Mouse (Mus musculus): ENCODE data around the gene Mfsd11. TPM values are rescaled to one million over a fixed set of nuclear protein-coding genes. Genes with fewer than 3 reads are reported as not detected.
"Not testable (repeated sequence)": the region's sequence is repeated elsewhere in the genome, so short reads cannot be mapped to it uniquely, and the experiment has no call there.

Gene Mfsd11
- total RNA-seq, 2 experiments from 2014 or later = 26.9 to 35.6 TPM

DNA sequence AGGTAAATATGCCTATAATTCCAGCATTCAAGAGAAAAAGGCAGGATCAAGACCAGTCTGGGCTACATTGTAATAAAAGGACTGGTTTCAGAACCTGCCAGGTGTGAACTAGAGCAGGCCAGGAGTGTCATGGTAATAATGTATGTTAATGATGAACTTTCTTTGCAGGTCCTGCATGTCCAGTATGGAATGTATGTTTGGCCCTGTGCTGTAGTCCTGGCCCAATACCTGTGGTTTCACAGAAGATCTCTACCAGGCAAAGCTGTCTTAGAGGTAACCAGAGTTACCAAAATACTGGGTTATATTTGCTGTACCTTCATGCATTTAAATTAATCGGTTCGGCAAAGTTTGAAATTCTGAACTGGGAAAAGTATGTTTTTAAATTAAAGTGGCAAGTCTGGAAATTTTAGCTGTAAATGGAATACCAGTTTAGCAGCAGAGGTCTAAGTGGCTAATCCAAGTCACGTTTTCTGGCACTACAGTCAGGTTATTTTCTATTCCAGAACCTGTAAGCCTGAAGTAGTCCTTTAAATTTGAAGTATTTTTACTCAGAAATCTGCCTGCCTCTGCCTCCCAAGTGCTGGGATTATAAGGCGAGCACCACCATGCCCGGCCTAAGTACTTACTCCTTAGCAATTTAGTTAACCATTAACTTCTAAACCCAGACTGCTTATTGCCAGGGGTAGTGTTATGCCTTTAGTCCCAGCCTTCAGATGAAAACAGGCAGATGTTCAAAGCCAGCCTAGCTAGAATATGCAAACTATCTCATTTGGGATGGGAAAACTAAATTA lies 4.0 kb upstream of the Mfsd11 start:
- DNase-seq = no peak

- not testable (repeated sequence) for DNase-seq
These were observed 3.4 kb upstream of the Mfsd11 start for GRCm38 (mm10) chr11:116848877-116849178.

- no peak for DNase-seq
These were observed 2.7 kb upstream of the Mfsd11 start for GRCm38 (mm10) chr11:116849587-116849986.

- DNase-seq = no peak
These were observed 2.2 kb upstream of the Mfsd11 start for GRCm38 (mm10) chr11:116850085-116850484.

DNA sequence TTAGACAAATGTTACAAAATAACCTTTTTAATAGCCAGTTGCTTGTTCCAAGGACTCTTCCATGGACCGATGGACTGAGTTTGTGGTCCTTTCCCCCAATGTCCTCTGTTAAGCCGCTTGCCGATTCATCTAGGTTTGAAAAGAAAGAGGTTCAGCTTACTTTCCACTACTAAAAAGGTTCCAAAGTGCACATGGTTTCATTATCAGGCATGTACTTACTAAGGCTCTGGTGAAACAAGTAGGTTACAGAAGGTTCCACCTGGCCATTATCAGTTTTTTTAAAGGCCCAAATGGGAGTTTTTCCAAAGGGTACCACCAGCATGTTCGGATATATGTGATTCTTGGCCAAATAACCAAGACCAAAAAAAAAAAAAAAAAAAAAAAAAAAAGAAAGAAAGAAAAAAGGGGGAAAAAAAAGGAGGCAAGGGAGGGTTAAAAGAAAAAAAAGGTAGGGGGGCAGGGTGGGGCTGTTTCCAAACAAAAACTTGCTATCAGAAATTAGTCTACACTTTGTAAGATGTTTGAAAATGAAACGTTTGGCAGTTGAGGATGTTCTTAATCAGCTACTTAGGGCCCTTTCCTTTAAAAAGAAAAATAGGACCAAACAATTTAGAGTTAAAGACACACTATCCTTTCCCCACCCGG lies 1.3 kb upstream of the Mfsd11 start:
- DNase-seq = no peak

DNA sequence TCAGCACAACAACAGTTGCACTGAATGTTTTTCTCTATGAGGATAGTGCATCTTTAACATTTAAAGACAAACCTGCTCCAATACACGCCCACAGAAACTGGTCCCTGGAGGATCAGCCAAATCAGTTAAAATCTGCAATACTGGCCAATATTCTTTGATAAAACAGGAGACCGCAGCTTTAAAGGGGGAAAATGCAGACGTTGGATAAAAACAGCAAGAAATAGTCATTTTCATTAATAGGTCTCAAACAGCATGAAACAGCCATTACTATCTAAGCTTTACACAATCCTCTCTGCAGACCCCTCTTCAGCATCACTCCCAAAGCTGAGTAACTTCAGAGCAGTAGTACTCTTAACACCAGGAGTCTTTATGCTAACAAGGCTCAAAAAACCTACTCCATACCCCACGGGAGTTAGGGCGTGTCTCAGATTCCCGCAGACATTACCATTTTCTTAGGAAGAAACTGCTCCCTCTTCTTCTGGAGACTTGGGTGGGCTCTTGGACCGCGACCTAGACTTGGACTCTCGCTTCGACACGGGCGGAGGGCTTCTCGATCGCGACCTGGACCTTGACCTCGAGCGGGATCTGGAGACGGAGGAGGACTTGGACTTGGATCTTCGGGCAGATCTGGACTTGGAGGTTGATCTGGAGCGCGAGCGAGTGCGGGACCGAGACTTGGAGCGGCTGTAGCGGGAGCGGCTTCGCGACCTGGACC lies 507 bp upstream of the Mfsd11 start:
- DNase-seq = no peak

- peak; percentile 98 for DNase-seq
These were observed 761 bp downstream of the Mfsd11 start, which contains the start of gene Srsf2 for GRCm38 (mm10) chr11:116852891-116853511. Gene Srsf2, minus strand, starts transcription at chr11:116853094.

- DNase-seq = peak; percentile 97
These were observed 1.3 kb downstream of the Mfsd11 start for GRCm38 (mm10) chr11:116853512-116853928.

GRCm38 (mm10) chr11:116854279-116854678 lies 2.0 kb downstream of the Mfsd11 start:
- no peak for DNase-seq

DNA sequence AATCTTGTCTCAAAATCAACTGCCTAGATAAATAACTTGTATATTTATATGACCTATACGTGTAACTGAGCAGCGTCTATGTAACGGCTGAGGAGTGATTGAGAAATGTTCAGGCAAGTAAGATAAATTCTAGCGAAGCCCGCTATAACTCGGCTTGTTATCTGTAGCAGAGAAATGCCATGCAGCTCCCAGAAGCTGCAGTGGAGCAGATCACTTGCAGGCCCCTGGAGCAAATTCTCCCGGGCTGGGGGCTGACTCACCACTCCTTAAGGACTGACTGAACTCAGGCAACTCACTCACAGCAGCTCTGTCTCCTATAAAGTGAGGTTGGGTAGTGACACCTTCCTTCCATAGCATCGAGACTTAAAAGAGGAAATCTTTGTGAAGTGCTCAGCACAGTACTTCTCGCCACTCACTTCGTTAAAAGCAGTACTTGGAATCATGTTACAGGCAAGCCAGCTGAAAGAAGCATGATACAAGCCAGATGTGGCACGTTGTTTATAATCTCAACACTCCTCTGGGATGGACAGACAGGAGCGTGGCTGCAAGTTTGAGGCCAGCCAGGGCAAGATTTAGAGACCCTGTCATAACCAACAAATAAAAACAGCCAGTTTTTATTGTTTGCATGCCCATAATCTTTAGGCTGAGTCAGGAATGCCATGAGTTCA lies 5.1 kb downstream of the Mfsd11 start:
- no peak for DNase-seq

GRCm38 (mm10) chr11:116864444-116864843 lies 12.2 kb downstream of the Mfsd11 start:
- DNase-seq = peak; percentile 29

DNA sequence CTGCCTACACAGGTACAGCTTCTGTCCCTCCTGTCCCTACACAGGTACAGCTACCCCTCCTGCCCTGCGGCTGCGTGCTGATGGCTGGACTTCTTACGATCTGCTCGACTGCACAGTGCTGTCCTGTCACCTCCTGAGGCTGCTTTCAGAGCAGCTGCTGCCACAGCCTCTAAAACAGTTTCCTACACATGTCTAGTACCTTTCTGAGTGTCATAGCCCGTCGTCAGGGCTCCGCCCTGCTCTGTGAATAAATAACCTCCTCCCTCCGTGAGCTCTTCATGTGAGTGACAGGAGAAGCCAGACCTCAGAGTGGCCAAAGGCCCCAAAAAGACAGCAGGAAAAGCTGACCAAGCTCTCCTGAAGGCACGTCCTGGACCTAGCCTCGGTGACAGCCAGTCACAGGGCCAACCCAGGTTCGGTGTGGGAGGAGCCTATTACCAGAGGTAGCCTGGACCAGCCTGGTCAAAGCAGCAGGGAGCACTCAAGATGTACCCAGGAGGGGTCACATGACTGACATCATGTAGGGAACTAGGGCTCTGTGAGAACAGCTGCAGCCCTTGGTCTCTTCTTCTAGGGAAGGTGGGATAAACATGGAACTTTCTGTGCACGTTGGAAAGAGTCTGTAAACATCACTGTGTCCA lies 13.8 kb downstream of the Mfsd11 start:
- DNase-seq = no peak

- peak; percentile 78 for DNase-seq
These were observed 15.9 kb downstream of the Mfsd11 start for GRCm38 (mm10) chr11:116868129-116868528.

GRCm38 (mm10) chr11:116869223-116869622 lies 17.0 kb downstream of the Mfsd11 start:
- no peak for DNase-seq

DNA sequence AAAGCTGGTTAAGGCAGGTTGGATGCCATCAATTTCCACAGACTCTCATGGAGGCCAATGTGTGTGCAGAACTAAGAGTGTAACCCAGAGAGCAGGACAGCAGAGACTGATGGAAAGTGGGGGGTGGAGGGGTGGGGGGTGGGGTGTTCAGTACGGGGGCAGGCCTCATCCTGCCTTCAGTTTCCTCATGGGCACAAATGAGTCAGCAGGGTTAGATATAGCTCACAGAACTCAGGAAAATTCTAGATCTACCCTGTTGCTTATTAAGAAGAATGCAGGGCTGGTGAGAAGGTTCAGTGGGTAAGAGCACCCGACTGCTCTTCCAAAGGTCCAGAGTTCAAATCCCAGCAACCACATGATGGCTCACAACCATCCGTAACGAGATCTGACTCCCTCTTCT lies 17.4 kb downstream of the Mfsd11 start:
- no peak for DNase-seq

DNA sequence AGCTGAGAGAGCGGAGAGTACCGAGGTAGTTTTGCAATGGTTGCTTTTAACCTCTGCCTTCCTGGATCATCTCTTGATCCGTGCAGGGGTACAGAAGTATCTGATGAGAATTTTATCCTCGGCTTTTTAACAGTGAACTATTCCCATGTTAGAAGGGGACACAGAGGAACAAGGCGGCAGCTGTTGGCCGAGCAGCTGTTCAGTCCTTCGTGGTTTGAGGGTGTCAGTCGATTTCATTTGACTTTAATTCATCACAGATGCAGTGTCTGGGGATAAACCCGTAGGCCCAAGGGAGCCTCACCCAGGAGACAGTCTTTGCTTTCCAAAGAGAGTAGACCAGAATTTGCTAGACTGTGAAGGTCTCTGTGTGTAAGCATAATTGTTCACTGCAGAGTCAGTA lies 19.3 kb downstream of the Mfsd11 start:
- DNase-seq = no peak

DNA sequence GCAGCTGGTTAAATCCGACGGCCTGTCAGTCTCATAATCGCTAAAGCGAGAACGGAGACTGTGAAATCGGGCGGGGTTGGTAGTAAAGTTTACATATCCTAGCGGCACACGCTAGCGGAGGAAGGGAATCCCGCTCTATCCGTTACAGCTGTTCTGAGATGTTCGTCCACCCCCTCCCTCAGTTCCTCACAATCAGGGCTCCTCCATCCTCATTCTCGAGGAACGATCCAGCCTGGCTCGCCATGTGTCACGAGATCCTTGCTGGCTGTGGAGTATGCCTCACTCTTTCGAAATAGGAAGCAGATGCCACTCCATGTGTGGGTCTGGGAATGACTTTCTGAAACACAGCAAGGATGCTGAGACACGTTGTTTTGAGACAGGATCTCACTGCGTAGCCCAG lies 21.7 kb downstream of the Mfsd11 start:
- DNase-seq = no peak

DNA sequence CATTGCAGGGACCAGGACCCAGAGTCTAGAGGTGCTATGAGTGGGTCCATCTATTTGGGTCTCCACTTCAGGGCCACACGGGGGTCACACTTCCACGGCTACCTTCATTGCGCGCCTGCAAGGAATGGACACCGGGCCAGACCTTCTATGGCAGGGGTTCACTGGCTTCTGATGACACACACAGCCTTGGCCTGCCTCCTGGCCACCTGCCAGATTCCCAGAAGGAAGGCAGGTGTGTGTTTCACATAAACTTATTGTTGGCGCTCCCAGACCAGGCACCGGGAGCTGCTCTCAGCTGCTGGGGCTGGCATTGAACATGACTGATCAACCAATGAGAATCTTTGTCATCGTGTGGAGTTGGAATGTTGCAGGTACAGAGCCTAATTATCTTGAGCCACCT lies 26.2 kb downstream of the Mfsd11 start:
- DNase-seq = no peak

DNA sequence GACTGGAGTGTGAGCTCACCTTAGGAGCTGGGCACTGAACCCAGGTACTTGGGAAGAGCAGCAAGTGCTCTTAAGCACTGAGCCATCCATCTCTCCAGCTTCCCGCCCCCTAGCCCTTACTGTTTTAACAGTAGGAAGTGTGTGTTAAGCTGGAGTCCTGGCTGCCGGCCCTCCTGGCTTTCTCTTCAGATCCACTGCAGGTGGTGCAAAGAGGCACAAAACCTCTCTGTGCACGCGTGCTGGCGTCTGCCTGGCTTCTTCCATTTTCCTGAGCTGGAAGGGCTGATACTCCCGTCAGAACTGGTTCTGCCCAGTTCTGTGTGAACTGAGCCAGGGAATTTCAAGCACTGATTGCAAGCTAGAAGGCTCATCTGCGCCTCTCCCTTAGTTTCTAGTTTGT lies 28.6 kb downstream of the Mfsd11 start:
- no peak for DNase-seq

DNA sequence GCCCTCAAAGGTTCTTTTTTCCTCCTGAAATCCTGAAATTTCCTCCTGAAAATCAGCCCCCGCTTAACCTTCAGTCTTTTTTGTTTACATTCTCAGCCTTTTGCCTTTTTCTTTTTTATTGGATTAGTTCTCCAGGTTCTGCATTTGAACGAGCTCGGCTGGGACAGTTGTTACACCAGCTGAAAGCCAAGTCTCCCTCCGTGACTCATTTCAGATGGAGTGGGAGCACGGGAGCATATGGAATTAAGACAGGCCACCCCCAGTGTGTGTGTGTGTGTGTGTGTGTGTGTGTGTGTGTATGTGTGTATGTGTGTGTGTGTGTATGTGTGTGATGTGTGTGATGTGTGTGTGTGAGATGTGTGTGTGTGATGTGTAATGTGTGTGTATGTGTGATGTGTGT lies 29.2 kb downstream of the Mfsd11 start:
- no peak for DNase-seq

- no peak for DNase-seq
These were observed 30.2 kb downstream of the Mfsd11 start for GRCm38 (mm10) chr11:116882446-116882845.

DNA sequence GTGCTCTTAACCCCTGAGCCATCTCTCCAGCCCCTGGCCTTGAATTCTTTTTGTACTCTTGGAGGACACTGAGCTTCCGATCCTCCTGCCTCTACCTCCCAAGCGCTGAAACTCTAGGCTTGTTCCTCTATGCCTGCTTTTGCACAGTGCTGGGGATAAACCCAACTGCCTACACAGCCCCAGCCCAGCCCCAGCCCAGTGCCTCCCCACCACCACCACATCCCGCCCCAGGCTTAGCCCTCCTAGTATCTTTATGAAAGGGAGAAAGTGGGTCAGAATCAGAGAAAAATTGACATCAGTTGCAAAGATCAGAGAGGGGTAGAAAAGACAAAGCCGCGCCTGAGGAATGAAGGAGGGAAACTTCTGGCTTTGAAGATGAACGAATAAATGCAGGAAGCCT lies 31.8 kb downstream of the Mfsd11 start:
- DNase-seq = no peak
